Mouse (Mus musculus) urinary bladder, postnatal 25 days (tissue): ENCODE measurements around the gene Vwde.
A peak's percentile ranks its signal among the peaks of the same experiment; 100 is the strongest.

ENCODE experiments used
- DNase-seq: peaks from one replicate; pipeline ENCODE4 v3.0.0; 2022; ENCODE audit warnings: low spot score

Vwde gene

DNA sequence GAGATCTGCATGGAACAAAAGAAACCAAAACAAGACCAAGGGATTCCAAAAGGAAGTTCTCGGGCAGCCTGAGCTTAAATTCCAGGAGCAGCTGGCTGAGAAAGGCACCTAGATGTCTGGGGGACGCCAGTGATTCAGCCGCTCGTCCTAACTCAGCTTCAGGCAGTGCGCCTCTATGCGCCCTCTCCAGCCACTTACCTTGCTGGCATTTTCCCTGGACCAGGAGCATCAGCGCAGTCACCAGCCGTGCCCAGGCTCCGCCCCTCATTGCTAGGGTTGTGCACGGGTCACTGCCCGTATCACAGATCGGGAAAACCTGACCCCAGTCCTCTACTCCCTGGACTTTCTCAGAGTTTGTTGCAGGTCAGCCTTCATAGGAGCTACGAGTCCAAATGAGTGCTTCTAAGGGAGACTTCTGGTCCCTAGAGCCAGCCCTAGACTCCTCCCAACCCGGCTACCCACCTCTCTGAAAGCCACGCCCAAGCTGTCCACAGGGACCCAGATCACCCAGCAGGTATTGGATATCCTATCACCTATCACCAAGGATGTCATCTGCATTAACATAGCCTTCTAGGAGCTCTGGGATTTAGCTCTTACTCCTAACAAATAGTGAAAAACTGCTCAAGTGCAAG, at the start of gene Vwde:
Gene Vwde, minus strand, starts transcription at position 370 of the 632 bp plus-strand sequence.
- DNase-seq, result no peak

DNA sequence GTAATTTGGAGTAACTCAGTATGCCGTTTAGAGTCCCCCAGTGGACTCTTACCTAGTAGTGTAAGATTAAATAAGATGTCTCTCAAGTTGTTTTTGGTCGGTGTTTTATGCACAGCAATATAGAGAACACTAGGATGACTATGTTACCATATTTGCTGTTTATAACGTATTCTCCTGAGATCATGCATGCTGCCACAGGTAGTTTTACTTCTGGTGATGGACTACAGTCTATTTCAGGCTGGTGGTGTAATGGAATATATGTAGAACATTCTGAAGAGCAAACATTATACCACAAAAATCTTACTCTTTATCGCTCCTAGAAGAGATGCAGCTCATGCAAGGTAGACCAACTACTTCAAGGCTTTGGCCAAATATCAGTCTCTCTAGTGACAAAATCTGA, 30.6 kb upstream of the Vwde start:
- DNase-seq, result no peak

DNA sequence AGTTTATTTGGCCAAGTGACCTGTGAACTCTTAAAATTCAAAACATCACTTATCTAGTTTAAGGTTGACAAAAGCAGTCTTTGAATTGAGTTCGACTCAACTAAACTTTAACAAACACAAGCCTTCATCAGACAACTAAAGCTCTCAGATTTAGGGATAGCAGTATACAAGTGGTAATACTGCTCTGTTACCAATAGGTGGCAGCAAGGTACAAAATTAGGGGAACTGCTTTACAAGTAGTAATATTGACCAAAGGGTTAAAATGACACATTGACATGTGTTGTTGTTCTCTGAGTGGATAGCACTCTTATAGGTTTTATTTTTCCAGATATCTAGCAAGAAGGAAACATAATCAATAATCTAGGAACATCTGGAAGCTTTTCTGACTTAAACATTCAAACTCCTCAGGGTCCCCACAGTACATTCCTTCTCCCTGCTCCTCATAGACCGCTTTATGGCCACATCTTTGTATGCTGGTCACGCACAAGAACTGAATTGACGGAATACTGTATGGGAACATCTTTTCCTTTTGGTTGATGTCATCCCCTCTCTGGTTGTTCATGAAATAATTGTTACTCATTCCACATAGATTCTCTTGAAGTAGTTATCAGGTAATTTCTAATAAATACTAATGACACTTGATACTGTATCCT, 23.7 kb upstream of the Vwde start:
- no peak for DNase-seq

DNA sequence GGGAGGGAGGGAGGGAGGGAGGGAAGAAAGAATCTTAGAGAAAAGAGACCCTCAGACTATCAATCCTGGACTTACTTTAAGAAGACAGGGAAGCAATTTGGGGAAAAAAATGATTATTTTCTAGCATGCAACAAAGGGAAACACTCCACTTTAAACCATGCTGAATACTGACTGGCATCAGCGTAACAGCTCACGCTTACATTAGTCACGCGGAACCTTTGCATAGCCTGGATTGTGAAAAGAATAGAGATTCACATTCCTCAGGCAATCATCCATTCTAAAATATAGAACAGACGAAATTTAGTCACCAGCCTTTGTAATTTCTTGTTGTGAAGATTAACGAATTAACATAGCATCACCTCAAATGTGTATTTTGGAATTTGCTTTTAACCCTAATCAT, 18.6 kb downstream of the Vwde start:
- DNase-seq, result no peak

DNA sequence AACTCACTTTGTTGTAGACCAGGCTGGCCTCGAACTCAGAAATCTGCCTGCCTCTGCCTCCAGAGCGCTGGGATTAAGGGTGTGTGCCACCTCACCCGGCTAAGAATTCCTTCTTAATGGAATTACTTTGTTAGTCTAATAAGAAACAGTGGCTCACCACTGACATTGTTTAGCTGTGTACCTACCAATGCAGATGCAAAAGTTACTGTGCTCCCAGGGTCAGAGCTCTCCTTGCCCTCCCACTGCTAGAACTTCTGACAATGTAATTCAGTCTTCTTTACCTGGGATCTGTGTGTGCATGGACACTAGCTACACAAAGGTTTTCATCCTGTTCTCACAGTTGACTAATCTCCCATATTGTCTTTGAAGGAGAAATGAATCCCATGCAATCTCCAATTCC, 27.3 kb downstream of the Vwde start:
- no peak for DNase-seq

DNA sequence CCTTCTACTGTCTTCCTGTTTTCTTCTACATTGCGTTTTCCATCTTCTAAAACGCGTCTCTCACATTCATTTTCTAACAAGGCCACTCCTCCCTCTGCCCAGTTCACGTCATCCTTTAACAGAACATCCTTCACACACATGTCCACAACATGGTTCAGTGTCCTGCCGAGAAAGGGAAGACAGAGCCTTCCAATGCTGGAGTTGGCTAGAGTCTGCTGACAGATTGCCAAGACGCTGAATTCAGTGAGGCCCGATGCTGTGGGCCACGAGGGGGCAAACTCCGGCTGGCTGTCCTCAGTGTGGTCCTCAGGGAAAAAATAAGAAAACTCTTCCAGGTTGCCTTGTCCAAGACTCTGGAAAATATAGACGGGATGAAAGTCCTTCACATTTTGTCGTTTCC, 37.9 kb downstream of the Vwde start:
- no peak for DNase-seq

DNA sequence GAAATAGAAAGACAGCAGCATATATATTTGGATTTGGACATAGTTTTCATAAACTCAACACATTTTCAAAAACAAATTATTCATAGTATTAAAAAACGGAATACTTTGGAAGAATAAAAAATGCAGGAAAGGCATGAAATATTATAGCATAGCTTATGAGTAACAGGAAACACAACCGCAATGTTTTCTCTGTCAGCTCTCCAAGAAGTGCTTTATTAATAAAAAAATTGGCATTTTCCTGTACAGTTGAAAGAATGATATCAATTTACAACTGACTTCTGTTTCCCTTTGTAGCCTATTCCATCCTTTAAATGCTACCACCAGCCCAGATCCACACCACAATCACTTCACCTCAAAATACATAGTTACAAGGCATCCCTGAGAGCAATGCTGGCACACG, 44.7 kb downstream of the Vwde start:
- DNase-seq, result no peak

DNA sequence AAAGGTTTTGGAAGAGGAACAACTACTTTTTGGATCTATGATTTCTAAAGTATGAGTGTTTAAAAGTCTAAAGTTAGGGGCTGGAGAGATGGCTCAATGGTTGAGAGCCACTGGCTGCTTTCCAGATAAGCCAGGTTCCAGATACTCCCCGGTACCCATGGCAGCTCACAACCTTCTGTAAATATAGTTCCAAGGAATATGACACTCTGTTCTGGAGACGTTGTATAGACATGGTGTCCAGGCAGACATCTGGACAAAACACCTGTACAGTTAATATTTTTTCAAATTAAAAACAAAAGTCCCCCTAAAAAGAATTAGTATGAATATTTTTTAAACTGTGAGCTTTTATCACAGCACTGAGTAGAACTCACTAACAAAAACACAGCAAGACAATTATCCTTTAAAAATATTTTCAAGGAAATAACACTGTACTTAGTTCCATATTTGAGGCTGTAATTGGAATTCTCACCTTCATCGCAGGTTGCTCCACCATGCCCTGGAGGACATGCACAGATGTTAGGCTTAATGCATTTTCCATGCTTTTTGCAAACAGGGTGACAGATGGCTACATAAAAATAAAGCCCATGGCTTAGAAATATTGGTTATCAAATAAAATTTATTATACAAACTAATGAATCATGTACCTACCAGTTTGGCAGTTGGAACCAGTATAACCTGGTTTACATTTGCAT, 55.2 kb downstream of the Vwde start:
- DNase-seq, result no peak

DNA sequence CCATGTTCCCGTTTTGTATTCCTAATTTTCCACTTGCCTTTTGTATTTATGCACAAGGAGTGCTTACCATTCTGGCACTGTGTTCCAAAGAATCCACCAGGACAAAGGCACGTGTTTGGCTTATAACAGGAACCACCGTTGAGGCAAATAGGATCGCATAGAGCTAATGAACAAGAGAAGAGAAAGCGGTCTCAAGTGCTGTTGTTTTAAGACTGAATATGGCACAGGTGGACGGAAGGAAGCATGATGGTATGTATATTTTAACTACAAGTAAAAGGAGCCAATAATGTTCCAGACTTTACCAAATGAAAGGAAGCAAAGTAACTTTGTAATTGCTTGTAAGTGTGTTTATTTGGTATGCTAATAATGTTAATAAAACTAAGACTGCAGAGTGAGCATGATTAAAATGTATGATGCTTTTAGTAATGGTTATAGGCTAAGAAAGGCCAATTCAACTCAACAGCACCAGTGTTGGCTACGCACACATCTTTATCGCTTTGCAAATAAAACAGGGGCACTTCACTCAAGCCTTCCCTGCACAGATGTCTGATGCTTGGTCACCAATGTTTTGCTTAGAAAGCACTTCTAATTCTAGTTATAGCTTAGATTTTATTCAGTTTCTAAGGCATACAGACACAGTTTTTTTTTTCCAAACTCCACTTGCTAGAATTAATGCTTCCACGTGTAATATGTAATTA, 58.4 kb downstream of the Vwde start:
- DNase-seq, result no peak

DNA sequence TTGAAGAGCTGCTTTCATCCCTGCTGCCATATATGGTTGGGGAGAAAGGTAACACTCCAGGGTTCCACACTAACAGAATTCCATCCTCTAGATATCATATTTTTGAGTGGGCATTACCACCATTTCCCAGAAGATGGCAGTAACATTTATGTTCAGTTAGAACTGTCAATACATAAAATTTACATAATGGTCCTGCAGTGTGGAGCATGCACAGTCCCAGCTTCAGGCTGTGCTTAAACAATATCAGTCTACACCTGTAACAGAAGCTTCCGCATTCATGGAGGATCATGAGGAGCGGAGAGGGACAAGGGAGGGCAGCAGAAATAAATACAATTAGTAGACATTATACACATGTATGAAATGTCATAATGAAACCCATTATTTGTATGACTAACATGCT, 65.3 kb downstream of the Vwde start:
- DNase-seq, result no peak

DNA sequence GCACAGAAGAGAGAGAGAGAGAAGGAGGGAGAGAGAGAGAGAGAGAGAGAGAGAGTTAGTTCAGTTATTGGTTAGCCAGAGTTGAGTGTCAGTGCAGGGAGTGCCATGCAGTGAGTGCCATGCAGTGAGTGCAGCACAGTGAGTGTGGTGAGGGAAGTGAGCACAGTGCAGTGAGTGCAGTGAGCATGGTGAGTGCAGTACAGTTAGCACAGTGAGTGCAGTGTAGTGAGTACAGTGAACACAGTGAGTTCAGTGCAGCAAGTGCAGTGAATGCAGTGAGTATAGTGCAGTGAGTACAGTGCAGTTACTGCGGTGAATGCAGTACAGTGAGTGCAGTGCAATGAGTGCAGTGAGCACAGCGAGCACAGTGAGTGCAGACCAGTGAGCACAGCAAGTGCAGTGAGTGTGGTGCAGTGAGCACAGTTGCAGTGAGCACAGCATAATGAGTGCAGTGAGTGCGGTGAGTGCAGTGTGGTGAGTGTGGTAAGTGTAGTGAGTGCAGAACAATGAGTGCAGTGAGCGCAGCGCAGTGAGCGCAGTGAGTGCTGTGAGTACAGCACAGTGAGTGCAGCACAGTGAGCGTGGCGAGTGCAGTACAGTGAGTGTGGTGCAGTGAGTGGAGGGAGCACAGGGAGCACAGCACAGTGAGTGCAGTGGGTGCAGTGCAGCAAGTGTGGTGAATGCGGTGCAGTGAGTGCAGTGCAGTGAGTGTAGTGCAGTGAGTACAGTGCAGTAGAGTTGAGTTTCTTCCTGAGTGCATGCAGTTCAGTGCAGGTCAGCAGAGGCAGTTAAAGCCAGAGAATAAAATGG, 70.7 kb downstream of the Vwde start:
- no peak for DNase-seq

DNA sequence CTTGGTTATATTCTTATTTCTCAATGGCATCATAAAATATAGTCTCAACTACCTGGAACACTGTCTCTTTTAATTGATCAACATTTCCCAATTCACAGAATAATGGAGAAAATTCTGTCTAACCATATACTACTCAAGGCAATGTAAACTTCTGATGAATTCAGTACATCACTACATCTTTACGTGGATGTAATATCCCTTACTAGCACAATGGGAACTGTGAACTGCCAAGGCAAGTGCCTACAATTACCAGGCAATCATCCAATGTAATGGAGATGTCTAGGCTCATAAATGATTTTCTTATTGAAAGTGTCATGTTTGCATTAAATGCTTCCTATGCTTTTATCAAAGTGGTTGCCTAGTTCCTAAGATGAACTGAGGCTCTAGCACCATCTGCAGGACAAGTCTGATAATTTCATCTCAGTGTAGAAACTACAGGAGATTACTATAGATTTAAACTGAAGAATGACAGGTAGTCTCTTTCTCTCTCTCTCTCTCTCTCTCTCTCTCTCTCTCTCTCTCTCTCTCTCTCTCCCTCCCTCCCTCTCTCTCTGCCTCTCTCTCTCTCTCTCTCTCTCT, 72.6 kb downstream of the Vwde start:
- peak; percentile 7 for DNase-seq

DNA sequence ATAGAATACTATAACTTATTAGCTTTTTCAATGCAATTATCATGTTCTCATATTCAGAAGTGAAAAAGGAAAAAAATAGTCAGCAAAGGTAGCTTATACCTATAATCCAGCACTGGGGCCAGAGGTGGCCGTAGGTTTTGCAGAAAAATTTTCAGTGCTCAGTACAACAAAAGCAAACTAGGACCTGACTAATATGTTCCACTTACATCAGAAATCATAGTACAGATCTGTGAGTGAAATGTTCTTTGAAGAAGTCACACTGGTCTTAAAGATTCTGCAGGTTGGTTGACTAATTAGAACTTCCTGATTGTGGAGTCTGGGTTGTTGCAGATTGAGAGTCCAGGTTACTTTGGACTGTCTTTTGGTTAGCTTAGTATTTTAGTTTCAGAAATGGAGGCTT, 87.5 kb downstream of the Vwde start:
- no peak for DNase-seq

DNA sequence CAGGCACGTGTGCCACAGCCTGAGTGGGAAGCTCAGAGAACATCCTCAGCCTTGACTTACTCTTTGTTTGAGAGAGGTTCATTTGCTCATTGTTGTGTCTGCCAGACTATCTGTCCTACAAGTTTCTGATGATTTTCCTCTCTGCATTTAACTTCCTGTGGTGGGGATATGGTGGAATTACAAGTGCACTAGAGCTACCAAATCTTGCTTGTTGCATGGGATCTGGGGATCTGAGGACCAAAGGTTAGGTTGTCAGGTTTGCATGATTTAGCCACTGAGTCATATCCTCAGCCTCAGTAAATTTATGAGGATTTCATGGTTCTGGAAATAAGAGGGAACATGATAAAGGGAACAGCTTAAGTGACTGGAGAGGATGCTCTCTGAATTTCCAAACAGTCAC, 116.1 kb downstream of the Vwde start:
- DNase-seq, result no peak
